Mouse (Mus musculus): ENCODE measurements around the gene Kitl. TPM values are rescaled to one million over a fixed set of nuclear protein-coding genes. Genes with fewer than 3 reads are reported as not detected.

The Kitl gene
- polyA plus RNA-seq, 1 experiment from 2014 or later, result 21.6 TPM

- no peak overlapping the region for H3K4me3 ChIP-seq (replicated peaks; ENCODE audit: low read depth, low read length)
- no peak for DNase-seq (ENCODE audit: low spot score)
Observed at GRCm38 (mm10) chr10:99989758-99990157, 25.7 kb upstream of the Kitl start.

GRCm38 (mm10) chr10:99992121-99992520 is 23.3 kb upstream of the Kitl start:
- Histone ChIP-seq H3K4me2 (ENCODE audit: low read length) (no peak overlapping the region), H3K4me1 (replicated peaks; ENCODE audit: insufficient read depth, low read length) (no peaks in the 10 kb centered on the region), H3K27me3 (ENCODE audit: insufficient read depth, low read length) (no peaks in the 10 kb centered on the region), H3K4me3 (replicated peaks; ENCODE audit: low read depth, low read length) (no peak overlapping the region), H3K9ac (ENCODE audit: low read depth, low read length) (no peak overlapping the region), H3K9me3 (replicated peaks; ENCODE audit: low read length) (no peaks in the 10 kb centered on the region), H3K27ac (no peak overlapping the region), H3K36me3 (ENCODE audit: insufficient read depth, low read length) (no peaks in the 10 kb centered on the region)
- TF ChIP-seq CTCF (IDR thresholded peaks at IDR 0.05; ENCODE audit: low read depth), result no peak
- DNase-seq (ENCODE audit: low spot score) (no peak), ATAC-seq (replicated peaks; ENCODE audit: low FRiP score, low read depth) (no peak)
- 81% methylated on average over 9 of the region's 9 CpGs for WGBS

More at GRCm38 (mm10) chr10:99989758-99990157, 25.7 kb upstream of the Kitl start:
- ATAC-seq (replicated peaks; ENCODE audit: low FRiP score, low read depth), result no peak
- H3K27ac ChIP-seq, result no peak overlapping the region
- H3K4me1 ChIP-seq (replicated peaks; ENCODE audit: insufficient read depth, low read length), result no peaks in the 10 kb centered on the region
- H3K36me3 ChIP-seq (ENCODE audit: insufficient read depth, low read length), result no peaks in the 10 kb centered on the region
- H3K9me3 ChIP-seq (replicated peaks; ENCODE audit: low read length), result no peaks in the 10 kb centered on the region
- no peak overlapping the region for H3K9ac ChIP-seq (ENCODE audit: low read depth, low read length)
- H3K4me2 ChIP-seq (ENCODE audit: low read length), result no peak overlapping the region
- H3K27me3 ChIP-seq (ENCODE audit: insufficient read depth, low read length), result no peaks in the 10 kb centered on the region
- TF ChIP-seq CTCF (IDR thresholded peaks at IDR 0.05; ENCODE audit: low read depth), result no peak

GRCm38 (mm10) chr10:100001452-100001851 is 14.0 kb upstream of the Kitl start:
- Histone ChIP-seq H3K27ac (no peak overlapping the region), H3K27me3 (ENCODE audit: insufficient read depth, low read length) (no peaks in the 10 kb centered on the region), H3K4me1 (replicated peaks; ENCODE audit: insufficient read depth, low read length) (no peaks in the 10 kb centered on the region), H3K9me3 (replicated peaks; ENCODE audit: low read length) (no peaks in the 10 kb centered on the region), H3K36me3 (ENCODE audit: insufficient read depth, low read length) (no peaks in the 10 kb centered on the region), H3K4me3 (replicated peaks; ENCODE audit: low read depth, low read length) (no peak overlapping the region), H3K4me2 (ENCODE audit: low read length) (no peak overlapping the region), H3K9ac (ENCODE audit: low read depth, low read length) (no peak overlapping the region)
- DNase-seq (ENCODE audit: low spot score) (no peak), ATAC-seq (replicated peaks; ENCODE audit: low FRiP score, low read depth) (no peak)
- no peak for TF ChIP-seq CTCF (IDR thresholded peaks at IDR 0.05; ENCODE audit: low read depth)
- WGBS, result 68% methylated on average over 4 of the region's 4 CpGs

GRCm38 (mm10) chr10:100003797-100004196 is 11.6 kb upstream of the Kitl start:
- Histone ChIP-seq H3K4me3 (replicated peaks; ENCODE audit: low read depth, low read length) (no peak overlapping the region), H3K27me3 (ENCODE audit: insufficient read depth, low read length) (no peaks in the 10 kb centered on the region), H3K27ac (no peak overlapping the region), H3K9me3 (replicated peaks; ENCODE audit: low read length) (no peaks in the 10 kb centered on the region), H3K4me2 (ENCODE audit: low read length) (no peak overlapping the region), H3K9ac (ENCODE audit: low read depth, low read length) (no peak overlapping the region), H3K4me1 (replicated peaks; ENCODE audit: insufficient read depth, low read length) (no peaks in the 10 kb centered on the region), H3K36me3 (ENCODE audit: insufficient read depth, low read length) (no peaks in the 10 kb centered on the region)
- no peak for TF ChIP-seq CTCF (IDR thresholded peaks at IDR 0.05; ENCODE audit: low read depth)
- ATAC-seq (replicated peaks; ENCODE audit: low FRiP score, low read depth) (no peak), DNase-seq (ENCODE audit: low spot score) (no peak)
- 94% methylated on average over 4 of the region's 4 CpGs for WGBS

GRCm38 (mm10) chr10:100009681-100010080 is 5.7 kb upstream of the Kitl start:
- Histone ChIP-seq H3K9me3 (replicated peaks; ENCODE audit: low read length) (no peaks in the 10 kb centered on the region), H3K4me1 (replicated peaks; ENCODE audit: insufficient read depth, low read length) (no peaks in the 10 kb centered on the region), H3K27me3 (ENCODE audit: insufficient read depth, low read length) (no peaks in the 10 kb centered on the region), H3K36me3 (ENCODE audit: insufficient read depth, low read length) (no peaks in the 10 kb centered on the region), H3K27ac (no peak overlapping the region), H3K4me3 (replicated peaks; ENCODE audit: low read depth, low read length) (no peak overlapping the region), H3K4me2 (ENCODE audit: low read length) (no peak overlapping the region; the same call in 1 of the 2 replicates), H3K9ac (ENCODE audit: low read depth, low read length) (no peak overlapping the region)
- 51% methylated on average over 6 of the region's 6 CpGs for WGBS
- ATAC-seq (replicated peaks; ENCODE audit: low FRiP score, low read depth), result no peak
- no peak for TF ChIP-seq CTCF (IDR thresholded peaks at IDR 0.05; ENCODE audit: low read depth)
- no peak for DNase-seq (ENCODE audit: low spot score)

GRCm38 (mm10) chr10:100010291-100010690 is 5.1 kb upstream of the Kitl start:
- Histone ChIP-seq H3K4me2 (ENCODE audit: low read length) (peak overlapping the region; percentile 32), H3K4me1 (replicated peaks; ENCODE audit: insufficient read depth, low read length) (no peaks in the 10 kb centered on the region), H3K36me3 (ENCODE audit: insufficient read depth, low read length) (no peaks in the 10 kb centered on the region), H3K27ac (no peak overlapping the region), H3K9ac (ENCODE audit: low read depth, low read length) (no peak overlapping the region), H3K27me3 (ENCODE audit: insufficient read depth, low read length) (no peaks in the 10 kb centered on the region), H3K4me3 (replicated peaks; ENCODE audit: low read depth, low read length) (no peak overlapping the region), H3K9me3 (replicated peaks; ENCODE audit: low read length) (no peaks in the 10 kb centered on the region)
- DNase-seq (ENCODE audit: low spot score), result peak; percentile 47
- 47% methylated on average over 9 of the region's 9 CpGs for WGBS
- no peak for TF ChIP-seq CTCF (IDR thresholded peaks at IDR 0.05; ENCODE audit: low read depth)
- ATAC-seq (replicated peaks; ENCODE audit: low FRiP score, low read depth), result 0 out of 2 replicates have a peak, but pooled peaks have one; percentile 46

GRCm38 (mm10) chr10:100014096-100014495 is 1.3 kb upstream of the Kitl start:
- Histone ChIP-seq H3K36me3 (ENCODE audit: insufficient read depth, low read length) (no peaks in the 10 kb centered on the region), H3K9ac (ENCODE audit: low read depth, low read length) (no peak overlapping the region), H3K27me3 (ENCODE audit: insufficient read depth, low read length) (no peaks in the 10 kb centered on the region), H3K4me3 (replicated peaks; ENCODE audit: low read depth, low read length) (no peak overlapping the region), H3K9me3 (replicated peaks; ENCODE audit: low read length) (no peaks in the 10 kb centered on the region), H3K27ac (no peak overlapping the region), H3K4me1 (replicated peaks; ENCODE audit: insufficient read depth, low read length) (0 out of 2 replicates have a peak, but pooled peaks cover 3% of the 10 kb centered on the region), H3K4me2 (ENCODE audit: low read length) (no peak overlapping the region)
- 41% methylated on average over 2 of the region's 2 CpGs for WGBS
- ATAC-seq (replicated peaks; ENCODE audit: low FRiP score, low read depth) (no peak), DNase-seq (ENCODE audit: low spot score) (peak; percentile 39)
- TF ChIP-seq CTCF (IDR thresholded peaks at IDR 0.05; ENCODE audit: low read depth), result no peak

Measured in kidney, postnatal 0 days (tissue).